Mouse (Mus musculus) olfactory bulb, adult 2 months (tissue): ENCODE results near the gene Nudt11.

Experiments used
- CTCF ChIP-seq: fragments of 200-500 bp; IDR thresholded peaks from 2 replicates; pipeline ENCODE4 v1.5.1; 2012; ENCODE audit warnings: low read depth, mild to moderate bottlenecking, low read length, moderate library complexity; ENCODE audit not compliant: insufficient read depth
- POLR2A ChIP-seq: fragments of 200-500 bp; IDR thresholded peaks from 2 replicates; pipeline ENCODE4 v1.6.1; 2012; ENCODE audit warnings: mild to moderate bottlenecking, low read depth, low read length, moderate library complexity; ENCODE audit not compliant: insufficient read depth

GRCm38 (mm10) chrX:6091996-6092757 is 44.9 kb downstream of the Nudt11 start:
- no peak for TF ChIP-seq POLR2A
- TF ChIP-seq CTCF: no peak
